Mouse (Mus musculus): ENCODE measurements around the gene Fam129b. TPM values are rescaled to one million over a fixed set of nuclear protein-coding genes. Genes with fewer than 3 reads are reported as not detected.

Fam129b gene
- total and polyA plus RNA-seq, 3 experiments = 17.5 to 20.0 TPM; not detected in 1

DNA sequence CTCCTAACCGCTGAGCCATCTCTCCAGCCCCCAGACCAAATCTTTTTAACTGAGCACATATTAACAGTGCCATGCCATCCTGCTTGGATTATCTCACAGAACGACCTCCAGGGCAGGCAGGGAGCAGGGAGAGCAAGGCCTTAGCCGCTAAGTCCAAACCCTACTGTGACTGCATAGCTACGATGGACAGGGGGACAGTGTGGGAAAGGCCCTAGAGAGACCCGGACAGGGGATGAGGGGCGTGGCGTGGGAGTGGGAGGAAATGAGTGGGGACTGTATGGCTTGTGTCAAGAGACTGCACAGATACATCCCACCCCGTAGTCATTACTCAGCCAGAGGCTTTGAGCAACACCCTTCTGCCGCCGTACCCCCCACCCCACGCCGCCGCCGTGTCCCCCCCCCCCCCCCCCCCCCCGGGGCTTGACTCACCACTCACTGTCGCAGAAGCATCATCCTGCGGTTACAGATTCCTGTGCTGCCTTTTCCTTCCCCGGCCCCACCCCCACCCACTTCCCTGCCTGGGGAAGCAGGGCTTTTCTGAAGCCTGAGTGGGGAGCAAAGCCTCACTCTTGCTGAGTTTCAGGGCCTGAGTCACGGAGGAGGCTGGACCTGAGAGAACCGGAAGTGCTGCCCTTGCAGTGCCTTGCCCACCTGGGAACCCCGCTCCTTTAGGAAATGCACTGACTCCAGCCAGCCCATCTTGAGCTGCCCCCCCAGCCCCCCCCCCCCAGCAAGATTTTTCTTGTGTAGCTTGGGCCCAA, 6.5 kb downstream of the Fam129b start:
- no peak overlapping the region for H3K4me3 ChIP-seq (ENCODE audit: control insufficient read depth in 1 of 2, insufficient read depth in 1 of 2, low read depth in 2 of 2, low read length in 2 of 2)
- H3K27me3 ChIP-seq (ENCODE audit: control insufficient read depth in 1 of 2, insufficient read depth in 2 of 2, low read length in 2 of 2) = no peaks in the 10 kb centered on the region
- TF ChIP-seq MAX (IDR thresholded peaks at IDR 0.05; ENCODE audit: low read length) (no peak), USF1 (IDR thresholded peaks at IDR 0.05; ENCODE audit: low read depth, low read length) (no peak), POLR2AphosphoS5 (IDR thresholded peaks at IDR 0.05; ENCODE audit: borderline replicate concordance, low read depth, low read length) (no peak), ELF1 (IDR thresholded peaks at IDR 0.05; ENCODE audit: low read depth, low read length) (no peak), MXI1 (IDR thresholded peaks at IDR 0.05; ENCODE audit: low read depth, low read length) (no peak), RAD21 (IDR thresholded peaks at IDR 0.05; ENCODE audit: low read depth, low read length) (no peak), GABPA (IDR thresholded peaks at IDR 0.05; ENCODE audit: low read depth, low read length) (no peak), JUND (IDR thresholded peaks at IDR 0.05; ENCODE audit: low read depth, low read length) (no peak), POLR2AphosphoS2 (IDR thresholded peaks at IDR 0.05; ENCODE audit: low read length) (no peak), MEF2A (IDR thresholded peaks at IDR 0.05; ENCODE audit: extremely low read depth, insufficient replicate concordance, low read depth, low read length, poor library complexity, severe bottlenecking) (no peak), MYB (IDR thresholded peaks at IDR 0.05; ENCODE audit: low read depth, low read length) (no peak), SIN3A (IDR thresholded peaks at IDR 0.05; ENCODE audit: low read length) (no peak), ZC3H11A (IDR thresholded peaks at IDR 0.05; ENCODE audit: low read depth, low read length) (no peak), ZNF384 (IDR thresholded peaks at IDR 0.05; ENCODE audit: low read depth, low read length) (no peak), MAZ (IDR thresholded peaks at IDR 0.05; ENCODE audit: low read depth, low read length) (no peak), E2F4 (IDR thresholded peaks at IDR 0.05; ENCODE audit: borderline replicate concordance, low read depth, low read length) (no peak), TBP (IDR thresholded peaks at IDR 0.05; ENCODE audit: low read depth, low read length) (no peak), CTCF (IDR thresholded peaks at IDR 0.05 in 2 of 3, conservative IDR thresholded peaks at IDR 0.05 in 1 of 3; ENCODE audit: control insufficient read depth in 1 of 3, insufficient read depth in 1 of 3, low read depth in 2 of 3, low read length in 3 of 3, poor library complexity in 1 of 3, severe bottlenecking in 1 of 3) (no peak), MAFK (IDR thresholded peaks at IDR 0.05; ENCODE audit: borderline replicate concordance, low read depth, low read length) (no peak), SMC3 (IDR thresholded peaks at IDR 0.05; ENCODE audit: low read depth, low read length) (no peak)
- DNase-seq (ENCODE audit: low read depth, low spot score) = peak; percentile 40
- peaks cover 2% of the 10 kb centered on the region; the same call in 1 of the 2 replicates for H3K79me2 ChIP-seq (ENCODE audit: control insufficient read depth, insufficient read depth, low read length, poor library complexity)
- no peak overlapping the region for H3K9ac ChIP-seq (ENCODE audit: control insufficient read depth, low read depth, low read length, poor library complexity, severe bottlenecking)
- H3K27ac ChIP-seq (ENCODE audit: control insufficient read depth, low read depth, low read length) = peak overlapping the region; percentile 29; the same call in 1 of the 2 replicates
- H3K4me1 ChIP-seq (ENCODE audit: control insufficient read depth in 1 of 2, insufficient read depth in 2 of 2, low read length in 2 of 2) = peaks cover 2 to 28% of the 10 kb centered on the region in 2 experiments
- no peaks in the 10 kb centered on the region for H3K9me3 ChIP-seq (replicated peaks; ENCODE audit: insufficient read depth, low read length)
- H3K36me3 ChIP-seq (ENCODE audit: control insufficient read depth in 1 of 2, insufficient read depth in 2 of 2, low read length in 2 of 2) = peaks cover 0 to 12% of the 10 kb centered on the region in 2 experiments; a peak in 2 of 4 replicates

- peaks cover 0 to 8% of the 10 kb centered on the region in 2 experiments; a peak in 2 of 4 replicates for H3K36me3 ChIP-seq (ENCODE audit: control insufficient read depth in 1 of 2, insufficient read depth in 2 of 2, low read length in 2 of 2)
- TF ChIP-seq MAFK (IDR thresholded peaks at IDR 0.05; ENCODE audit: borderline replicate concordance, low read depth, low read length) (no peak), RAD21 (IDR thresholded peaks at IDR 0.05; ENCODE audit: low read depth, low read length) (no peak), USF2 (IDR thresholded peaks at IDR 0.05; ENCODE audit: borderline replicate concordance in 1 of 2, insufficient read depth in 1 of 2, low read depth in 1 of 2, low read length in 2 of 2) (no peak), MAZ (IDR thresholded peaks at IDR 0.05; ENCODE audit: low read depth, low read length) (no peak), BHLHE40 (IDR thresholded peaks at IDR 0.05; ENCODE audit: borderline replicate concordance, low read depth, low read length) (no peak), MYB (IDR thresholded peaks at IDR 0.05; ENCODE audit: low read depth, low read length) (no peak)
- H3K27me3 ChIP-seq (ENCODE audit: control insufficient read depth in 1 of 2, insufficient read depth in 2 of 2, low read length in 2 of 2) = no peaks in the 10 kb centered on the region
- peaks cover 0 to 13% of the 10 kb centered on the region in 2 experiments for H3K4me1 ChIP-seq (ENCODE audit: control insufficient read depth in 1 of 2, insufficient read depth in 2 of 2, low read length in 2 of 2)
- no peaks in the 10 kb centered on the region for H3K9me3 ChIP-seq (replicated peaks; ENCODE audit: insufficient read depth, low read length)
- H3K79me2 ChIP-seq (ENCODE audit: control insufficient read depth, insufficient read depth, low read length, poor library complexity) = peaks cover 2% of the 10 kb centered on the region; the same call in 1 of the 2 replicates
- no peak overlapping the region for H3K27ac ChIP-seq (ENCODE audit: control insufficient read depth, low read depth, low read length)
- H3K9ac ChIP-seq (ENCODE audit: control insufficient read depth, low read depth, low read length, poor library complexity, severe bottlenecking) = no peak overlapping the region
- no peak overlapping the region for H3K4me3 ChIP-seq (ENCODE audit: control insufficient read depth in 1 of 2, insufficient read depth in 1 of 2, low read depth in 2 of 2, low read length in 2 of 2)
- DNase-seq (ENCODE audit: low read depth, low spot score) = no peak
Observed at GRCm38 (mm10) chr2:32884745-32885144, 8.8 kb downstream of the Fam129b start.
